Mouse (Mus musculus) myocyte (in vitro differentiated cells): Measurements from ENCODE around the gene Kifc3.
"Not testable (repeated sequence)": the region's sequence is repeated elsewhere in the genome, so short reads cannot be mapped to it uniquely, and the experiment has no call there.

ENCODE experiments used
- CEBPB ChIP-seq: IDR thresholded peaks from 2 replicates; pipeline ENCODE4 v1.6.1; 2011; ENCODE audit warnings: mild to moderate bottlenecking, moderate library complexity; ENCODE audit not compliant: poor library complexity, insufficient read depth, severe bottlenecking
- E2F4 ChIP-seq: IDR thresholded peaks from one replicate; pipeline ENCODE4 v1.6.1; 2011; ENCODE audit warnings: mild to moderate bottlenecking, control low read depth, moderate library complexity; ENCODE audit not compliant: insufficient read depth
- POLR2A ChIP-seq: IDR thresholded peaks from one replicate; pipeline ENCODE4 v1.6.1; 2011; ENCODE audit warnings: low read depth, mild to moderate bottlenecking, control low read depth, moderate library complexity; ENCODE audit not compliant: insufficient read length
- POLR2AphosphoS2 ChIP-seq: IDR thresholded peaks from one replicate; pipeline ENCODE4 v1.6.1; 2011; ENCODE audit warnings: low read depth, control low read depth; ENCODE audit not compliant: insufficient read length
- TCF12 ChIP-seq: IDR thresholded peaks from one replicate; pipeline ENCODE4 v1.6.1; 2011; ENCODE audit warnings: mild to moderate bottlenecking, control low read depth; ENCODE audit not compliant: poor library complexity, insufficient read depth, severe bottlenecking

DNA sequence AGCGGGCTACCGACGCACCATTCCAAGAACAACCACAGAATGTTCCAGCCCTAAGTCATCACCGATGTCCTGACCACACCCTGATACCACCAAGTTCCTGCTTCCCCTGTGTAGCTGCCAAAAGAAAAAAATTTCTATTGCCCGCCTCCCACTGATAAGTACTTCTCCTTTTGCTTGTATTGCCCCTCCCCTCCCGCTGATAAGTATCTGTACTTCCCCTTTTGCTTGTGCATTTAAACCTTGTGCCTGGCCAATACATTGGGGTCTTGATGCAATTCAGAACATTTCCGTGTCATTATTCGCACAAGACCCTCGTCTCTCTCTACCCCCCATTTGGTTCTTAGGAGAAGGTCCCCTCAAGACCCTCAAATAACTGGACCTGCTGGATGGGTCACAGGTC, 27.5 kb upstream of the Kifc3 start:
- TF ChIP-seq POLR2A, TCF12, CEBPB, E2F4, POLR2AphosphoS2: not testable (repeated sequence)
